20 mouse cellular contexts compared by ENCODE assay signal in genomic region chr3:90263121-90263771, GRCm38 (mm10).
"Had no signal": no experiment of that assay in that cellular context is flagged by ENCODE, and none has a peak within 500 bp of the region (broad histone marks: within the 10 kb centered on the region; RNA-seq: fewer than 3 reads in every experiment).

No protein-coding gene starts in this region.

- H3K4me2 ChIP-seq: limb, embryonic 13.5 days; liver, embryonic 12.5 days; liver, embryonic 15.5 days; lung, embryonic 15.5 days had no signal

- H3K27ac ChIP-seq: kidney, postnatal 0 days; layer of hippocampus, adult 2 months; limb, embryonic 10.5 days; limb, embryonic 13.5 days; liver, embryonic 12.5 days; liver, embryonic 15.5 days; lung, embryonic 15.5 days had no signal

- ATAC-seq: liver, embryonic 12.5 days had no signal

- H3K4me3 ChIP-seq: layer of hippocampus, adult 2 months; limb, embryonic 10.5 days; limb, embryonic 13.5 days; liver, embryonic 12.5 days; liver, embryonic 15.5 days; lung, embryonic 15.5 days had no signal

- H3K9ac ChIP-seq: limb, embryonic 13.5 days; liver, embryonic 12.5 days; liver, embryonic 15.5 days; lung, embryonic 15.5 days had no signal

- H3K27me3 ChIP-seq: limb, embryonic 13.5 days; liver, embryonic 12.5 days; liver, embryonic 15.5 days; lung, embryonic 15.5 days had no signal

- H3K9me3 ChIP-seq: limb, embryonic 10.5 days; limb, embryonic 13.5 days; liver, embryonic 12.5 days; liver, embryonic 15.5 days; lung, embryonic 15.5 days had no signal

- DNase-seq: kidney, adult 2 months; layer of hippocampus, adult 9-11 months; liver; lung, adult 18-20 months; lung, postnatal 10 days; lung, postnatal 36 days; midbrain, embryonic 14.5 days; right cerebral cortex, adult 18-20 months; right cerebral cortex, postnatal 14 days; right cerebral cortex, postnatal 4 days; spleen, adult 18-20 months; thymus, adult 18-20 months; thymus, postnatal 36 days had no signal
